Mouse (Mus musculus) small intestine, adult 2 months (tissue): ENCODE data around the gene Rps27rt.

Experiments
- CTCF ChIP-seq: fragments of 200-500 bp; IDR thresholded peaks from 2 replicates; pipeline ENCODE4 v1.5.1; 2012; ENCODE audit warnings: low read depth, mild to moderate bottlenecking, control low read depth, inconsistent platforms, low read length, moderate library complexity, mixed read lengths; ENCODE audit not compliant: insufficient replicate concordance, insufficient read length; ENCODE audit errors: extremely low read depth
- POLR2A ChIP-seq: fragments of 200-500 bp; IDR thresholded peaks from 2 replicates; pipeline ENCODE4 v1.6.1; 2012; ENCODE audit warnings: low read depth, mild to moderate bottlenecking, control low read depth, inconsistent platforms, low read length, moderate library complexity

GRCm38 (mm10) chr9:114977461-114978280, 4.9 kb downstream of the Rps27rt start:
- TF ChIP-seq CTCF (no peak), POLR2A (no peak; the same call in 1 of the 2 replicates)
